Mouse (Mus musculus) left cerebral cortex, adult 18-20 months (tissue): ENCODE data around the gene Myo1b. TPM values are rescaled to one million over a fixed set of nuclear protein-coding genes. Genes with fewer than 3 reads are reported as not detected.
"Not testable (repeated sequence)": the region's sequence is repeated elsewhere in the genome, so short reads cannot be mapped to it uniquely, and the experiment has no call there.

Source experiments
- DNase-seq, 2 experiments: peaks; one replicate each; pipeline ENCODE4 v3.0.0; 2021 to 2022; ENCODE audit warnings: low spot score in 2 of 2, mixed read lengths in 1 of 2
- total RNA-seq, 2 experiments: library from RNA; stranded (reverse); gene quantifications; 2 replicates each; pipeline ENCODE4 v1.2.3; 2021

Myo1b gene
- total RNA-seq, 2 experiments from 2014 or later: 31.0 to 34.4 TPM

DNA sequence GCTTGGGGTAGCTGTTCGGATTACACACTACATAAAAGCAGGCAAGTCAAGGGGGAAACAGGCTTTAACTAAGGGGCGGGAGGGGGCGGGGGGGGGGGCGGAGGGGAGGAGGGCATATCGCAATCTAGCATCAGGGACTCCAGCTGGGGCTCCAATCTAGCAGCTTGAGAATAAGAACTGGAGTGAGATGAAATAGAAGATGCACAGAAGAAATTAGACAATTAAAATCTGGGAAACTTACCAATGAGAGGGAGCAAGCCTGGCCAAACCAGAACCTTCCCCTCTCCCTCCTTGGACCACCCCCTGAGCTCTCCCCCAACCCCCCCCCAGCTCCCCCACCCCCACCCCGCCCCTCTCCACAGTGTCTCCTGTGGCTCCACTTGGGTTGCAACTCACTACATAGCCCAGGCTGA is 18.7 kb downstream of the Myo1b start:
- DNase-seq: no peak

DNA sequence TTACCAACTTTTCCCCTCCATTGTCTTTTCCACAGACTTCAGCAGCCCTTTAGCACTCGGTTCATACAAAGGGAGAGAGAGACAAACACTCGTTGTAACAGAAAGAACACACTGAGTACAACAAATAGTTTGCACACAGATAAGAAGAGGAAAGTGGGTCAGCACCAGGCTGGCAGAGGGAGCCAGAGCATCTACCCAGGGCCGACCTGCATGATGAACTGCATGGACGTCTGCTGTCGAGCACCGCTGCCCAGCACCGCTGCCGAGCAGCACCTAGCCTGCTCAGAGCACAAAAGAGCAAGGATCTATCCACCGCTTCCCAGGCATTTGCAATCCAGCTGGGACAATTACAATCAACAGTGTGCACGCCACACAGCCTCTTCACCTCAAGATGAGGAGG is 19.9 kb downstream of the Myo1b start:
- DNase-seq: no peak

DNA sequence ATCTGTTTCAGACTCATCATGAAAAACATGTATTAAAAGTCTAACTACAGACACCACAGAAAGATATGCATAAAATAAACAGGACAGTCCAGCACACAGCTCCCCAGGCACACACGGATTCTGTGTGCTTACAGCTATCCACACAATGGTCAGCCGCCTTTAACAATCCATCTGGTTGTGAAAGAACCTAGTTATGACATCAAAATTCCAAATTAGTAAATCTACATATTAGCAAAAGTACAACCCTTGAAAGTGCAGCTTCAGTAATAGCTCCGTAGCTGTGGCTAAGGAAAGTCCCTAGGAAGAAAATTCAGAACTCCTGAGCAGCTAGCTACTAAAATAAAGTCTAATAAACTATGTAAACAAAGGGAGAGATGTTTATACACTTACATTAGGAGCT is 21.1 kb downstream of the Myo1b start:
- no peak for DNase-seq

DNA sequence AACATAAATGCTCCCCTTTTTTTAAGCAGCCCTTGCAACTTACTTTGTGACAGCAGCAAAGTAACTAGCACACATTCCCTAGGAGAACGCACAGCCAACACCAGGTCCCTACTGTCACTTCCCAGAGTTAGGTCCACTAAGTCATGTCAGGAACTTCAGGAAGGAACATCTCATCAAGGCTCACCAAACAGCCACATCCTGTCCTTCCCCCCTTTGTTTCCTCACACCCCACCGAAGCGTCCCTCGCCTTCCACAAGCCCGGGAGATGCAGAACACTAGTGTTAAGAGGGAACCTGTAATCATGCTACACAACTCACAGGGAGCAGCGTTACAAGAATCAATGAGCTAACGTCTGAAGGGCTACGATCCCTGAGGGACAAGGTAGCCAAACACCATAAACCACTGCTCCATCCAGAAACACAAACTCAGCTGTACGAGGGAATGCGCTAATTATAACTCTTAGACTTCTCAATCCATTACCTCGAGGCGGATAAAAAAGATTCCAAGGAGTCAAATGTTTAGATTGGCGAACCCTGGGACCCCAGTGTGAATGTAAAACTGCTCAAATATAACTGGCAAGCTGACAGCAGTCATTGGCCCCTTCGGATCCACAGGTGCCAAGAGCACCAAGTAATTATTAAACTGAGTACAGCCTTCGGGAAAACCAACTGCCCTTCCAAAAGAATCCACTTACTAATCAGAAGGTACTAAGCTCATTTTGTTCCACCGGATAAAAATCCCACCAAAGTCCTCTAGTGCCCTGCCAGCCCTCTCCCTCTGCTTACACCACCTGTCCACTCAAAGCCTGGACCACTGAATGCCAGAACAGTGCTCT is 22.1 kb downstream of the Myo1b start:
- DNase-seq: no peak

GRCm38 (mm10) chr1:51892005-51892404 is 23.9 kb downstream of the Myo1b start:
- DNase-seq: no peak

- DNase-seq: no peak
Observed at GRCm38 (mm10) chr1:51888046-51888813, 27.6 kb downstream of the Myo1b start.

DNA sequence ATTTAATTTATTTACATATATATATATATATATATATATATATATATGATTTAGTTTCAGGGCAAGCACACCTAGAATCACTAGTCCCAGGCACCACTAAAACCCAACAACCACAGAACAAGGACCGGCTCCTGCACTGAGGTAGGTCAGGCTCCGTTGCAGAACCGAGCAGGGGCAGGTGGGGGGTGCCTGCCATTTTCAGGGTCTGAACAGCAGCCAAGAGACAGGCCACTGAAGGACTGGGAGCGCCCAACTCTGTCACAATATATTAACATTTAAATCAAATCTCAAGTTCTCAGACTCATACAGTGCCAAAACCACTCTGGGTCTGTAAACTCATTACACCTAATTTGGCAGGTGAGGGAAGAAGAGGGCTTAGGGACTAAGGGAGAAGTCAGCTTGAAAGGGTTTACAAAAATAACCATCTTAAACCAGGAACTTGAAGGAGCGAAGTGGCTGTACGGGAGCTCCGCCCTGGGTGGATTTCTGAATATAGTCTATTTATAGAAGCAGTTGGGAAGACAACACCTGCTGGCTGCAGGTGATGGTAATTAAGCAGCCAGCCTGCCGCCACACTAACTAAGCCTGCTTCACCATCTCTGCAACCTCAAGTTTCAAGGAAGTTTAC is 30.4 kb downstream of the Myo1b start:
- no peak for DNase-seq

- DNase-seq: no peak
Observed at GRCm38 (mm10) chr1:51883211-51883610, 32.7 kb downstream of the Myo1b start.

DNA sequence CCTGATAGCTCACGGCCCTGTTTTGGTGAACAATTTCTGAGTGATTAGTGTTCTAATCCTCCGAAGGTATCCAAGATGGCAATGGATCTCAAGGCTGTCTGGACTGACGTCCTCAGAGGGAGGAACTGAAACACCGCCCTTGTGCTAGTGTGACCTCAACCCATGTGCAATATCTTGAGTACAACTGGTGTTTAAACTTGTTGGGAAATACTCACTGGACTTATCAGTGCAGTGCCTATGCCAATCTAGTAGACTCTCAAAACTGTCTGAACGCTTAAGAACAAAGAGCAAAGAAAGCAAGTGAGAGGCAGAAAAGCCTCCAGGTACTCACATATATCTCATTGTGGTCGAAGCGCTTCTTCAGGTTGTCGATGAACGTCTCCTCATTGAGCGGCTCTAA is 33.1 kb downstream of the Myo1b start:
- no peak for DNase-seq

GRCm38 (mm10) chr1:51879927-51880814 is 35.7 kb downstream of the Myo1b start:
- DNase-seq: peak in 1 of 2 experiments; percentile 19

DNA sequence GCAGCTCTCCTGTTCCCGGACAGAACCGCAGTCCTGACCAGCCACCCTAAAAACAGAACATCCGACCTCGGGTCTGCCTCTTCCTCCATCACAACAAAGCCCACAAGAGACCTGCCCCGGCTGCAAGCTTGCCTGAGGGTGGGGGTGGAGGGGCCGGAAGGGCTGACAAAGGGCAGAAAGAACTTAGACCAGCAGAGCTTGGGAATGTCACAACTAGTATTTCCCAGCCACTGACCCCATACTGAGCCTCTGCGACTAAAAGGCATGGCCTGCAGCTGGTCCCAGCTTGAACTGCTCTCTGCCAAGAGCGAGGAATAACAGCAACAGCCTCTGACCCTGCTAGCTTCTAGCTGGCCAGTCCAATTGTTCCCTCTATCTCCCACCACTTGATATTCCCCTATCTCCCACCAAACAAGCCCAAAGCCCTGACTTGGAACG is 36.5 kb downstream of the Myo1b start:
- DNase-seq: no peak

DNA sequence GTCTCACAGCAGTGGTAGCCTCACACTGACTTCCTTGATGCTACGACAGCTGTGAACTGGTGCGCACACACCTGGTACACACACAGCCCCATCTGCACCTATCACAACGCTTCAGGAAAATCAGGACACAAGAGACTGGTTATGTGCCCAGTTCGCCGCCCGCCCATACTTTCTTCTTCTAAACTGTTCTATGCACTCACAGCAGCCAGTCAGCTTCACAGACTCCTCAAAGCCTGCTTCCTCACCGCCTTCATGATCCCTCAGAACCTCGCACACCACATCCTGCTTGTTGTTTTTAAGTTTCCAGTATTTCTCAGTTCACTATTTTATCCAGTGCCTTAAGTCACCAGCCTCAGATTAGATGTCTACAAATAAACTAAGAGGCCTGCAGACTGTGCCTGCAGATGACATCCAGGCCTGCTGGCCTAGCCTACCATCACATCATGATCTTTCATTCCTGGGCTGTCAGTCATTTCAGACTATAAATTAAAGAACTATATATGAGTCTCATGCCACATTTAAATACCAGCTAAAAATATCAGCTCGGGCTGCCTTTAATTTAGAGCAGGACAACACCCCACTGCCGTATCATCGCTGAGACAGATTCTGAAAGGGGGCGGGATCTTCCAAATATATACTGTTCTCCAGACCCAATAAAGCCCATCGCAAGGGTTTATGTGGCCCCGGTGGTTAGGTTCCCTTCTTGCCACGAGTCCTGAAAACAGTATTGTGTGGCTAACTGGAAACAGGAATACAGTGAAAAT is 40.2 kb downstream of the Myo1b start:
- DNase-seq: peak in 1 of 2 experiments; percentile 41

- no peak for DNase-seq
Observed at GRCm38 (mm10) chr1:51872493-51873261, 43.2 kb downstream of the Myo1b start.

DNA sequence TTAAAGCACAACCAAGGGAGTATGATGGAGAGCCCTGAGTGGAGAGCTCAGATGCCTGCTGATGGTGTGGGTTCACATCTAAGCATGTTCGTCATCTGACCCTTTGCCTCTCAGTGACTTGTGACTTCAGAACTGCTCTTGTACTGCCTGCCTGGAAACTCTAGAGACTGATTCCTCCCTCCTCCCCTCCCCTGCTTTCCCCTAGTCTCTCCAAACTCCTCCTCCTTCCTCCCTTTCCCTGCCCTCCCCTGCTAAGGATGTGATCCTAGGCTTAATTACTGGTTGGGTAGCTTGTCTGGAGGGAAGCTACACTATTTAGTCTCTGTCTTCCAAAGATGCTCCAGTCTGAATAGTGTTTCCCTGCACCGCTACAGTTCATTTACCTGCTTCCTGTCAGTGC is 44.6 kb downstream of the Myo1b start:
- DNase-seq: not testable (repeated sequence)

- DNase-seq: no peak
Observed at GRCm38 (mm10) chr1:51862828-51863421, 52.9 kb downstream of the Myo1b start.

- DNase-seq: no peak
Observed at GRCm38 (mm10) chr1:51860837-51861236, 55.0 kb downstream of the Myo1b start.

DNA sequence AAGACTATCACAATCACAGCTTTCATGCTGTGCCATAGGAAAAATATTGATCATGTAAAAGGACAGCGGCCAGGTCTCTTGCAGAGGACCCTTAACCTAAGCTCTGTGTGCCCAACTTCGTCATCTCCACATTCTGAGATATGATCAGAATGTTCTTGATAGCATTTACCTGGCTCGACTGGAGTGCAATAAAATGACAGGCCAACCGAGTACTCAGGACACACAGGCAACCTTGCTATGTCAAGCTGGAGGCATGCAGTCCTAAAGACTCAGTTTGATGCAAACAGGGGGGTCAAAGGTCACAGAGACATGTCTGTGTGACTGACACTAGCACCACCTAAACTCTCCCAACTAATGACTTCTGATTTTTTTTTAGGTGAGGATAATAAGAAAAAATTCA is 58.9 kb downstream of the Myo1b start:
- DNase-seq: no peak

DNA sequence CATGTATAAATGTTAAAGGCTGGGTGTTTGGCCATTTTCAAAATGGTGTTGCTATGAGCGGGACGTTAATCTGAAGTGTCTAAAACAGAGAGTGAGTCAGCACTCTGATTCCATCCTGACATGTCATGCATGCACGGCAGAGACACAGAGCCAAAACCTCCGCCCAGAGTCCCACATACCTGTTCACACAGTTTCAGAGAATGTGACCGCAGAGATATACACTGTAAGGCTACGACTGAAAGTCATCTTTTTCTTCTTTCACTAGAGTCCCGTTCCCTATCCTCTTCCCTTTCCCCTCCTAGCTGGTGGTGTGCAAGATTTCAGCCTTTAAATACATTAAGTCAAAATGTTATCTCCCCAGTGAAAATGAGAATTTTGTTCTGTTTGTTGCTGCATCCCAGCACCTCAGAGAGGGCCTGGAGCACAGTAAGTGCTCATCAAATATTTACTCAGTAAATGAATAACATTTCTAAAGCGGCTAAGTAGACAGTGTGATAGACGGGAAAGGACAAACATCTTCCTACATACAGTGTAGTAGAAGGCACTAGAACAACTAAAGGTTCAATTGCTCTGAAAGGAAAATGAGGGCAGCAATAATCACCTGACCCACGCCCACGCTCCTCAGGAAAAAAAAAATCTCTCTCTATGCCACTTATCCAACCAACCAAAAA is 59.5 kb downstream of the Myo1b start:
- DNase-seq: no peak
